Comparison of ENCODE assay signal across 8 mouse cellular contexts in genomic region chr7:30122188-30122530, GRCm38 (mm10). TPM values are rescaled to one million over a fixed set of nuclear protein-coding genes. Genes with fewer than 3 reads are reported as not detected.
DNase-seq lines count a peak whose midpoint lies in the region; ATAC-seq and TF ChIP-seq lines count a peak whose summit lies in the region.

No protein-coding gene starts in this region.

- no peak for ATAC-seq in liver, embryonic 14.5 days (ENCODE audit: insufficient read depth)

- 1% methylated on average over 15 of the region's 15 CpGs for WGBS in heart, adult 2 months
- 6% methylated on average over 15 of the region's 15 CpGs for WGBS in liver, embryonic 14.5 days (ENCODE audit: insufficient replicate concordance)

- H3K27me3 ChIP-seq in heart, adult 2 months (ENCODE audit: control insufficient read depth, insufficient read depth, low read length) = no peaks in the 10 kb centered on the region
- no peaks in the 10 kb centered on the region for H3K27me3 ChIP-seq in E14TG2a.4 (ENCODE audit: insufficient read depth, low read length)
- no peaks in the 10 kb centered on the region for H3K27me3 ChIP-seq in liver, embryonic 14.5 days (ENCODE audit: control insufficient read depth, insufficient read depth, low read length)

- H3K9ac ChIP-seq in heart, adult 2 months (ENCODE audit: low read depth, low read length) = peak overlapping the region; percentile 61
- peak overlapping the region; percentile 83 for H3K9ac ChIP-seq in liver, embryonic 14.5 days (replicated peaks)

- H3K79me2 ChIP-seq in heart, adult 2 months (replicated peaks; ENCODE audit: control insufficient read depth, insufficient read depth, low read length) = no peaks in the 10 kb centered on the region

- intact Hi-C loops in heart, adult 2 months (cut with DNase I) = loop anchor here (5.0 kb wide), 2 partner anchors 35 to 95 kb away; no protein-coding TSS in a partner anchor
- intact Hi-C loops in heart, postnatal 36 days (cut with DNase I) = loop anchor here (2.0 to 5.0 kb wide), 2 partner anchors 35 to 47 kb away; partner anchors contain the start of gene Zfp146

- H3K4me2 ChIP-seq in liver, embryonic 14.5 days (ENCODE audit: low read depth) = peak overlapping the region; percentile 87

- peak overlapping the region; percentile 89 for H3K4me3 ChIP-seq in heart, adult 2 months
- peak overlapping the region; percentile 91 for H3K4me3 ChIP-seq in E14TG2a.4 (replicated peaks; ENCODE audit: low read length)
- peak overlapping the region; percentile 73 to 92 for H3K4me3 ChIP-seq in liver, embryonic 14.5 days (ENCODE audit: insufficient read depth in 1 of 2, low read depth in 2 of 2, low read length in 2 of 2)

- TF ChIP-seq CTCF in heart, adult 2 months (IDR thresholded peaks at IDR 0.05) = no peak
- TF ChIP-seq CTCF in E14TG2a.4 (conservative IDR thresholded peaks at IDR 0.05; ENCODE audit: low read length) = no peak
- no peak for TF ChIP-seq CTCF in liver, embryonic 14.5 days (IDR thresholded peaks at IDR 0.05; ENCODE audit: low read depth)

- no peak for TF ChIP-seq EP300 in heart, adult 2 months (IDR thresholded peaks at IDR 0.05; ENCODE audit: insufficient read depth, low read depth, low read length)
- no peak for TF ChIP-seq EP300 in liver, embryonic 14.5 days (IDR thresholded peaks at IDR 0.05; ENCODE audit: low read depth)

- peak overlapping the region; percentile 85 for H3K27ac ChIP-seq in heart, adult 2 months
- no peak overlapping the region for H3K27ac ChIP-seq in liver, embryonic 14.5 days

- no peaks in the 10 kb centered on the region for H3K4me1 ChIP-seq in heart, adult 2 months (ENCODE audit: control insufficient read depth, insufficient read depth, low read length)
- peaks cover 37% of the 10 kb centered on the region for H3K4me1 ChIP-seq in E14TG2a.4 (replicated peaks; ENCODE audit: low read depth, low read length)
- peaks cover 0 to 3% of the 10 kb centered on the region in 2 experiments; a peak in 1 of 4 replicates for H3K4me1 ChIP-seq in liver, embryonic 14.5 days (replicated peaks; ENCODE audit: control insufficient read depth in 2 of 2, insufficient read depth in 2 of 2, low read length in 1 of 2)

- DNase-seq in heart, adult 2 months = no peak
- no peak for DNase-seq in heart, postnatal 36 days
- DNase-seq in fibroblast of lung, adult 2 months (ENCODE audit: low read depth) = peak; percentile 5
- no peak for DNase-seq in liver, embryonic 14.5 days (ENCODE audit: low read depth in 3 of 3, low spot score in 3 of 3)
- DNase-seq in layer of hippocampus, adult 8-10 months (ENCODE audit: low spot score in 2 of 2) = no peak
- no peak for DNase-seq in T-cell, adult 2 months (ENCODE audit: low spot score)
- DNase-seq in lung, postnatal 36 days = no peak

- no peak for TF ChIP-seq POLR2A in heart, adult 2 months (IDR thresholded peaks at IDR 0.05; ENCODE audit: insufficient read depth, low read depth, low read length)

- peaks cover 18% of the 10 kb centered on the region for H3K9me3 ChIP-seq in E14TG2a.4 (ENCODE audit: low read length)
- H3K9me3 ChIP-seq in liver, embryonic 14.5 days (ENCODE audit: control insufficient read depth, low read length) = no peaks in the 10 kb centered on the region

- no peaks in the 10 kb centered on the region for H3K36me3 ChIP-seq in heart, adult 2 months (ENCODE audit: control insufficient read depth, insufficient read depth, low read length)
- H3K36me3 ChIP-seq in E14TG2a.4 (ENCODE audit: insufficient read depth, low read length) = 0 out of 2 replicates have a peak, but pooled peaks cover 2% of the 10 kb centered on the region
- H3K36me3 ChIP-seq in liver, embryonic 14.5 days (replicated peaks; ENCODE audit: control insufficient read depth, insufficient read depth, low read depth) = no peaks in the 10 kb centered on the region

RNA-seq across cellular contexts. Expression of gene Zfp382, which starts 0.4 kb away (rescaled TPM):
- total RNA-seq in heart, adult 2 months (2021) = 1 to 10 TPM; 2.1 to 2.4 TPM
- polyA plus RNA-seq in heart, adult 2 months (2012; rRNA removed) = 0.68 and 0.88 TPM in 2 replicates
- 1 to 10 TPM; 1.8 to 2.7 TPM for total RNA-seq in heart, postnatal 36 days (2021)
- 0.26 and 0.66 TPM in 2 replicates for polyA plus RNA-seq in liver, embryonic 14.5 days (2012; rRNA removed)
- polyA plus RNA-seq in liver, embryonic 14.5 days (2014; fragmentation: Nextera tagmentation; extraction: Ambion mirVana) = 0.32 and 1.5 TPM in 2 replicates
- 10 to 100 TPM; 28.6 to 34.1 (median 31.2) TPM for total RNA-seq in layer of hippocampus, adult 8-10 months (2022)

RNA-seq across cellular contexts. Expression of gene Zfp260, which starts 27.6 kb away (rescaled TPM):
- total RNA-seq in heart, adult 2 months (2021) = 10 to 100 TPM; 27.4 to 30.6 TPM
- polyA plus RNA-seq in heart, adult 2 months (2012; rRNA removed) = 15.9 and 30.9 TPM in 2 replicates
- 10 to 100 TPM; 30.9 to 35.3 TPM for total RNA-seq in heart, postnatal 36 days (2021)
- polyA plus RNA-seq in liver, embryonic 14.5 days (2012; rRNA removed) = 3.7 and 4.8 TPM in 2 replicates
- polyA plus RNA-seq in liver, embryonic 14.5 days (2014; fragmentation: Nextera tagmentation; extraction: Ambion mirVana) = 11.9 and 12.6 TPM in 2 replicates
- total RNA-seq in layer of hippocampus, adult 8-10 months (2022) = 10 to 100 TPM; 79.6 to 96.9 (median 89.4) TPM

RNA-seq across cellular contexts. Expression of gene Zfp566, which starts 31.8 kb away (rescaled TPM):
- 1 to 10 TPM; 1.4 to 2.0 TPM for total RNA-seq in heart, adult 2 months (2021)
- 1.7 and 1.9 TPM in 2 replicates for polyA plus RNA-seq in heart, adult 2 months (2012; rRNA removed)
- total RNA-seq in heart, postnatal 36 days (2021) = 1 to 10 TPM; 1.8 to 2.7 TPM
- polyA plus RNA-seq in liver, embryonic 14.5 days (2012; rRNA removed) = 0.54 and 1.8 TPM in 2 replicates
- 1.3 and 1.5 TPM in 2 replicates for polyA plus RNA-seq in liver, embryonic 14.5 days (2014; fragmentation: Nextera tagmentation; extraction: Ambion mirVana)
- 10 to 100 TPM in 1 of 4 experiments, 1 to 10 TPM in 3; 5.2 to 10.9 (median 8.0) TPM for total RNA-seq in layer of hippocampus, adult 8-10 months (2022)

RNA-seq across cellular contexts. Expression of gene Gm26920, which starts 31.9 kb away (rescaled TPM):
- total RNA-seq in heart, adult 2 months (2021) = under 1 TPM in 1 of 2 experiments, not detected in 1; 0.84 TPM
- polyA plus RNA-seq in heart, adult 2 months (2012; rRNA removed) = not detected in 2 replicates
- total RNA-seq in heart, postnatal 36 days (2021) = not detected
- 0.13 TPM in 1 of 2 replicates, not detected in the other for polyA plus RNA-seq in liver, embryonic 14.5 days (2012; rRNA removed)
- 0.23 TPM in 1 of 2 replicates, not detected in the other for polyA plus RNA-seq in liver, embryonic 14.5 days (2014; fragmentation: Nextera tagmentation; extraction: Ambion mirVana)
- not detected for total RNA-seq in layer of hippocampus, adult 8-10 months (2022)

RNA-seq across cellular contexts. Expression of gene Zfp146, which starts 47.4 kb away (rescaled TPM):
- 10 to 100 TPM; 29.8 TPM for total RNA-seq in heart, adult 2 months (2021)
- 11.0 and 21.5 TPM in 2 replicates for polyA plus RNA-seq in heart, adult 2 months (2012; rRNA removed)
- total RNA-seq in heart, postnatal 36 days (2021) = 10 to 100 TPM; 26.3 to 30.3 TPM
- polyA plus RNA-seq in liver, embryonic 14.5 days (2012; rRNA removed) = 13.5 and 20.8 TPM in 2 replicates
- 4.2 and 4.4 TPM in 2 replicates for polyA plus RNA-seq in liver, embryonic 14.5 days (2014; fragmentation: Nextera tagmentation; extraction: Ambion mirVana)
- total RNA-seq in layer of hippocampus, adult 8-10 months (2022) = 10 to 100 TPM; 49.0 to 54.7 (median 50.3) TPM

Comparison
In these comparisons a context has a peak if more than half of its experiments do, and no peak if none do; other contexts are left out.
1. RNA of gene Zfp382, which starts 0.4 kb away (total RNA-seq): 28.6 to 34.1 TPM in layer of hippocampus, adult 8-10 months; 1.8 to 2.7 TPM in heart, postnatal 36 days and 2.1 to 2.4 TPM in heart, adult 2 months; every median in the first group is over 4 times any median in the second.
2. Peak in every context shown above with its lines, with median percentiles within 50 percentile points of each other: H3K4me3 ChIP-seq.